Mouse (Mus musculus): ENCODE results near the gene Wdr1. TPM values are rescaled to one million over a fixed set of nuclear protein-coding genes. Genes with fewer than 3 reads are reported as not detected.
A peak's percentile ranks its signal among the peaks of the same experiment; 100 is the strongest.

Gene Wdr1
- polyA plus RNA-seq, 1 experiment from 2014 or later, result 197 TPM

GRCm38 (mm10) chr5:38560586-38561425, 2.2 kb downstream of the Wdr1 start:
- peak overlapping the region; percentile 93 for H3K27ac ChIP-seq
- peaks cover 58% of the 10 kb centered on the region for H3K4me1 ChIP-seq (replicated peaks)
- ATAC-seq (replicated peaks; ENCODE audit: insufficient number of reproducible peaks, insufficient read depth, low FRiP score, low read depth), result peak; percentile 17

GRCm38 (mm10) chr5:38558831-38559230, 4.2 kb downstream of the Wdr1 start:
- Histone ChIP-seq H3K4me2 (peak overlapping the region; percentile 75; the same call in 1 of the 2 replicates), H3K36me3 (peaks cover 28% of the 10 kb centered on the region), H3K4me1 (replicated peaks) (peaks cover 72% of the 10 kb centered on the region), H3K4me3 (no peak overlapping the region), H3K9me3 (replicated peaks) (no peaks in the 10 kb centered on the region), H3K27me3 (no peaks in the 10 kb centered on the region), H3K27ac (peak overlapping the region; percentile 36), H3K9ac (peak overlapping the region; percentile 27)
- 65% methylated on average over 5 of the region's 5 CpGs for WGBS
- no peak for ATAC-seq (replicated peaks; ENCODE audit: insufficient number of reproducible peaks, insufficient read depth, low FRiP score, low read depth)

More at GRCm38 (mm10) chr5:38560586-38561425, 2.2 kb downstream of the Wdr1 start:
- Histone ChIP-seq H3K4me2 (peak overlapping the region; percentile 75), H3K9ac (peak overlapping the region; percentile 85), H3K36me3 (peaks cover 24% of the 10 kb centered on the region), H3K9me3 (replicated peaks) (no peaks in the 10 kb centered on the region), H3K27me3 (no peaks in the 10 kb centered on the region), H3K4me3 (peak overlapping the region; percentile 75)
- WGBS, result under 1% methylated on average over 41 of the region's 41 CpGs

GRCm38 (mm10) chr5:38557811-38558210, 5.2 kb downstream of the Wdr1 start:
- Histone ChIP-seq H3K9ac (no peak overlapping the region), H3K4me2 (no peak overlapping the region), H3K4me1 (replicated peaks) (peaks cover 80% of the 10 kb centered on the region), H3K27ac (no peak overlapping the region), H3K9me3 (replicated peaks) (no peaks in the 10 kb centered on the region), H3K36me3 (peaks cover 28% of the 10 kb centered on the region), H3K4me3 (no peak overlapping the region), H3K27me3 (no peaks in the 10 kb centered on the region)
- WGBS, result 90% methylated on average over 4 of the region's 4 CpGs
- ATAC-seq (replicated peaks; ENCODE audit: insufficient number of reproducible peaks, insufficient read depth, low FRiP score, low read depth), result no peak

DNA sequence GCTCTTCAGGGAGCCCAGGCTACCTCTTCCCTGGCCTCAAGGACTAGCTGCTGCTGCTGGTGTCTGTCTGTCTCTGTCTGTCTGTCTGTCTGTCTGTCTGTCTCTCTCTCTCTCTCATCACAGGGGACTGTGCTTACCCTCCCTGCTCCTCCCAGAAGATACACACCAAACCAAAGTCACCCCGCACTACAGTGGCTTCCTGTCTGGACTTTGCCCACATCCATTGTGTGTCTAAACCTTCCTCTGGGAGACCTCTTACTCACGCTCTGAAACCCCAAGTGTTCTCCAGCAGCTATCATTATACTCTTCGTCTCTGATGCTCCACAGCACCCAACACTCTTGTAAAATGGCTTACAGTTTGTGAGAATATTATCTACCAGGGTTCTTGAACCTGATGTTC, 6.6 kb downstream of the Wdr1 start:
- H3K9me3 ChIP-seq (replicated peaks), result no peaks in the 10 kb centered on the region
- peaks cover 86% of the 10 kb centered on the region for H3K4me1 ChIP-seq (replicated peaks)
- H3K27ac ChIP-seq, result no peak overlapping the region; the same call in 1 of the 2 replicates
- no peak overlapping the region for H3K4me3 ChIP-seq
- no peak for ATAC-seq (replicated peaks; ENCODE audit: insufficient number of reproducible peaks, insufficient read depth, low FRiP score, low read depth)
- 65% methylated on average over 3 of the region's 3 CpGs for whole genome bisulfite sequencing
- no peak overlapping the region for H3K4me2 ChIP-seq
- no peak overlapping the region for H3K9ac ChIP-seq
- H3K36me3 ChIP-seq, result peaks cover 38% of the 10 kb centered on the region
- no peaks in the 10 kb centered on the region for H3K27me3 ChIP-seq

DNA sequence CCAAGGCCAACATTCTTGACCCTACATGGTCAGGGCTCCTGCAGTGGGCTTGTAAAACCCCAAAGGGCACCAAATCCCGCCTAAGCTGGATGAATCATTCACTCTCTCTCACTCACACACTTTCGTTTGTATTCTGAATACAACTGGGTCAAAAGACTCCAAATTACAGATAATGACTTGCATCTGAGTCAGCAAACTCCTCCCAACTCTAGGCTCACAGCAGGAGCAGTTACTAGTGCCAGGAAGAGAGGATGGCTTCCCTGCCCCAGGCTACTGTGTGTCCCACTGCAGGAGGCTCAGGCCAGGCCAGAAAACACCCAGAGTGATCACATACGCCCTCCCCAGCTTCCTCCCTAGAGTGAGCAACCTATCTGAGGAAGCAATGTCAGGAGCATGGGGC, 9.1 kb downstream of the Wdr1 start:
- Histone ChIP-seq H3K27ac (peak overlapping the region; percentile 84), H3K4me1 (replicated peaks) (peaks cover 94% of the 10 kb centered on the region)

DNA sequence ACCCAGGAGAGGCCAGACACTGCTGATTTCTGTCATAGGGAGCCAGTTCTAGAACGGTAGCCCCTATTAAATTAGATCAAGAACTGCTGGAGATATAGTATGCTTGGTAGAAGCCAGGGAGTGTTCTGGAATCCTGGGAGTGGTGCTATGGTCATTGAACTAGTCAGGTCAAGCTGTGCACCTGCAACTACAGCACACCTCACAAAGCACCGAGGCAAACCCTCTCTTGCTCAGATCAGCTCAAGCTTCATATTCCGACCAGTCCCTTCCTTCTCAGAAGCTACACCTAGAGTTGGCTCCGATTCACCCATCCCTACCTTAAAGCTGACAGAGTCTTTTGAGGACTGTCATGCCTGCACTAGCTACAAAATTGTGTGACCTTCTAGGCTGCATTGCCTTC, 9.5 kb downstream of the Wdr1 start:
- Histone ChIP-seq H3K27ac (peak overlapping the region; percentile 84), H3K27me3 (no peaks in the 10 kb centered on the region), H3K4me1 (replicated peaks) (peaks cover 94% of the 10 kb centered on the region), H3K9me3 (replicated peaks) (no peaks in the 10 kb centered on the region), H3K4me3 (no peak overlapping the region), H3K4me2 (no peak overlapping the region), H3K9ac (no peak overlapping the region), H3K36me3 (peaks cover 35% of the 10 kb centered on the region)
- 83% methylated on average over 4 of the region's 4 CpGs for WGBS
- ATAC-seq (replicated peaks; ENCODE audit: insufficient number of reproducible peaks, insufficient read depth, low FRiP score, low read depth), result no peak

More for the DNA sequence above, 9.1 kb downstream of the Wdr1 start:
- Histone ChIP-seq H3K9me3 (replicated peaks) (no peaks in the 10 kb centered on the region), H3K27me3 (no peaks in the 10 kb centered on the region), H3K9ac (no peak overlapping the region), H3K36me3 (peaks cover 35% of the 10 kb centered on the region), H3K4me2 (no peak overlapping the region), H3K4me3 (no peak overlapping the region)
- no peak for ATAC-seq (replicated peaks; ENCODE audit: insufficient number of reproducible peaks, insufficient read depth, low FRiP score, low read depth)
- 51% methylated on average over 3 of the region's 3 CpGs for WGBS

GRCm38 (mm10) chr5:38552615-38553014, 10.4 kb downstream of the Wdr1 start:
- H3K36me3 ChIP-seq, result peaks cover 40% of the 10 kb centered on the region
- peak overlapping the region; percentile 84 for H3K27ac ChIP-seq
- H3K4me3 ChIP-seq, result no peak overlapping the region
- ATAC-seq (replicated peaks; ENCODE audit: insufficient number of reproducible peaks, insufficient read depth, low FRiP score, low read depth), result no peak
- H3K27me3 ChIP-seq, result no peaks in the 10 kb centered on the region
- H3K4me2 ChIP-seq, result no peak overlapping the region
- no peak overlapping the region for H3K9ac ChIP-seq
- H3K9me3 ChIP-seq (replicated peaks), result no peaks in the 10 kb centered on the region
- H3K4me1 ChIP-seq (replicated peaks), result peaks cover 94% of the 10 kb centered on the region
- 69% methylated on average over 3 of the region's 3 CpGs for WGBS

GRCm38 (mm10) chr5:38550221-38550768, 12.7 kb downstream of the Wdr1 start:
- no peak for ATAC-seq (replicated peaks; ENCODE audit: insufficient number of reproducible peaks, insufficient read depth, low FRiP score, low read depth)
- Histone ChIP-seq H3K27ac (peak overlapping the region; percentile 84), H3K4me2 (peak overlapping the region; percentile 31), H3K4me3 (no peak overlapping the region), H3K36me3 (peaks cover 56% of the 10 kb centered on the region), H3K9me3 (replicated peaks) (no peaks in the 10 kb centered on the region), H3K9ac (no peak overlapping the region), H3K27me3 (no peaks in the 10 kb centered on the region), H3K4me1 (replicated peaks) (peaks cover 90% of the 10 kb centered on the region)
- WGBS, result 13% methylated on average over 1 of the region's 1 CpGs

- H3K4me2 ChIP-seq, result peak overlapping the region; percentile 31
- H3K9ac ChIP-seq, result no peak overlapping the region; the same call in 1 of the 2 replicates
- peaks cover 91% of the 10 kb centered on the region for H3K4me1 ChIP-seq (replicated peaks)
- H3K27me3 ChIP-seq, result no peaks in the 10 kb centered on the region
- H3K9me3 ChIP-seq (replicated peaks), result no peaks in the 10 kb centered on the region
- peaks cover 59% of the 10 kb centered on the region for H3K36me3 ChIP-seq
- peak; percentile 58 for ATAC-seq (replicated peaks; ENCODE audit: insufficient number of reproducible peaks, insufficient read depth, low FRiP score, low read depth)
- peak overlapping the region; percentile 84 for H3K27ac ChIP-seq
- no peak overlapping the region for H3K4me3 ChIP-seq
- WGBS, result 18% methylated on average over 3 of the region's 3 CpGs
Measured at GRCm38 (mm10) chr5:38549461-38549909, 13.5 kb downstream of the Wdr1 start.

- peaks cover 84% of the 10 kb centered on the region for H3K4me1 ChIP-seq (replicated peaks)
- peak; percentile 37; the same call in 1 of the 2 replicates for ATAC-seq (replicated peaks; ENCODE audit: insufficient number of reproducible peaks, insufficient read depth, low FRiP score, low read depth)
- H3K27me3 ChIP-seq, result no peaks in the 10 kb centered on the region
- no peak overlapping the region for H3K4me3 ChIP-seq
- H3K36me3 ChIP-seq, result peaks cover 79% of the 10 kb centered on the region
- no peak overlapping the region for H3K9ac ChIP-seq
- 26% methylated on average over 6 of the region's 6 CpGs for WGBS
- H3K27ac ChIP-seq, result peak overlapping the region; percentile 84
- no peak overlapping the region for H3K4me2 ChIP-seq
- H3K9me3 ChIP-seq (replicated peaks), result no peaks in the 10 kb centered on the region
Measured at GRCm38 (mm10) chr5:38547375-38547774, 15.6 kb downstream of the Wdr1 start.

Data from heart, embryonic 15.5 days (tissue).